Mouse (Mus musculus) thymus, adult 2 months (tissue): Measurements from ENCODE around the gene Zfyve27. TPM values are rescaled to one million over a fixed set of nuclear protein-coding genes. Genes with fewer than 3 reads are reported as not detected.

Experiments
- DNase-seq: peaks from one replicate; pipeline ENCODE4 v3.0.0; 2021
- H3K27ac ChIP-seq: fragments of 200-500 bp; 2 replicates; pipeline ENCODE4 v1.5.1; 2012; ENCODE audit warnings: low read length, control low read depth; ENCODE audit not compliant: control insufficient read depth, insufficient read depth
- H3K27me3 ChIP-seq: fragments of 200-500 bp; 2 replicates; pipeline ENCODE4 v1.6.1; 2012; ENCODE audit warnings: mild to moderate bottlenecking, low read length, moderate library complexity, mixed read lengths; ENCODE audit not compliant: control insufficient read depth, insufficient read depth
- H3K36me3 ChIP-seq: fragments of 200-500 bp; 2 replicates; pipeline ENCODE4 v1.6.1; 2012; ENCODE audit warnings: mild to moderate bottlenecking, low read length, moderate library complexity; ENCODE audit not compliant: control insufficient read depth, insufficient read depth
- H3K4me1 ChIP-seq: fragments of 200-500 bp; replicated peaks from 2 replicates; pipeline ENCODE4 v1.6.1; 2012; ENCODE audit warnings: low read length; ENCODE audit not compliant: control insufficient read depth, insufficient read depth
- H3K4me3 ChIP-seq: fragments of 200-500 bp; 2 replicates; pipeline ENCODE4 v1.5.1; 2012; ENCODE audit warnings: mild to moderate bottlenecking, low read length, control low read depth, moderate library complexity; ENCODE audit not compliant: control insufficient read depth, insufficient read depth
- CTCF ChIP-seq: fragments of 200-500 bp; IDR thresholded peaks from 2 replicates; pipeline ENCODE4 v1.5.1; 2012; ENCODE audit warnings: mild to moderate bottlenecking, control low read depth, low read length, moderate library complexity, borderline replicate concordance; ENCODE audit not compliant: control insufficient read depth, poor library complexity, insufficient read depth; ENCODE audit errors: extremely low read depth
- POLR2A ChIP-seq: fragments of 200-500 bp; IDR thresholded peaks from 2 replicates; pipeline ENCODE4 v1.6.1; 2012; ENCODE audit warnings: mild to moderate bottlenecking, low read length, control low read depth, moderate library complexity; ENCODE audit not compliant: control insufficient read depth, poor library complexity, insufficient read depth; ENCODE audit errors: extremely low read depth
- WGBS: fragments of 180-500 bp; shearing (Covaris S2); methylation state at CpG from one replicate; pipeline ENCODE4 v1.1.7; 2018; 5-methylcytosine and 5-hydroxymethylcytosine counted together
- polyA plus RNA-seq: library from polyadenylated mRNA; depleted of rRNA; stranded (reverse); fragments of >200 nt; gene quantifications from 2 replicates; pipeline ENCODE4 v1.2.3, GENCODE M21; 2012; rRNA removed

Zfyve27 gene
- polyA plus RNA-seq, 1 experiment, result 96.4 TPM

DNA sequence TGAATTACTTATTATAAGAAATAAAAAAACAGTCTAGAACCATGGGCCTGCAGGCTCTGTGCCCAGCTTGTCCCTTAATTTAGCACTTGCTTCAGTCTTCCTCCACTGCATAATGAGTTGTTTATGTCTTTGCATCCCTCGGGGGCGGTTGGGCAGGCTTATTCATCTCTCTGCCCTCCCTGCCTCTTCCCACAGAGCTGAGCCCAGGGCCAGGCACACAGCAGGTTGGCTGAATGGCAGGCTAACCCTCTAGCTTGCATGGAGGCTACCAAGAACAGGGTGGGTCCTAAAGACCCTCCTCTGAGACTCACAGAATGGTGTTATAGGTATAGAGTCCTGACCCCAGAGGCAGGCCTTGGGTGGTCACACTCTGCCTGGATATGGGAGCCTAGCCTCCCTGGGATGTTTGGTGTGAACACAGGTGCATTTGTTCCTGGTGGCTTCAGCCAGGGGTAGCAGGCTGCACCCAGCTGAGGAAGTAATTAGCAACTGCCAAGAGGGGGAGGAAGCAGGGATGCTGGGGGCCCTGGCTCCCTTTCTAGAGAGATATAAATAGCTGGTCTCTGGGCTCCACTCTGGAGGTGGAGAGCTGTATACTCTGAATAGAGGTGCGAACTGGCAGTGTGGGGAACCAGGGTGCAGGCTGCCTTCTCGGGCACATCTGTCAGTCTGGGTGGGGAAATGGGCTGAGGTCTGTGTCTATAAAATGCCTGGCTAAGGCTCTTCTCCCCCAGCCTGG is 74.0 kb downstream of the Zfyve27 start:
- Histone ChIP-seq H3K27ac (no peak overlapping the region), H3K4me3 (no peak overlapping the region), H3K36me3 (no peaks in the 10 kb centered on the region), H3K27me3 (no peaks in the 10 kb centered on the region), H3K4me1 (no peaks in the 10 kb centered on the region)
- DNase-seq, result no peak
- 26% methylated on average over 4 of the region's 4 CpGs for WGBS
- TF ChIP-seq POLR2A (no peak), CTCF (no peak)

DNA sequence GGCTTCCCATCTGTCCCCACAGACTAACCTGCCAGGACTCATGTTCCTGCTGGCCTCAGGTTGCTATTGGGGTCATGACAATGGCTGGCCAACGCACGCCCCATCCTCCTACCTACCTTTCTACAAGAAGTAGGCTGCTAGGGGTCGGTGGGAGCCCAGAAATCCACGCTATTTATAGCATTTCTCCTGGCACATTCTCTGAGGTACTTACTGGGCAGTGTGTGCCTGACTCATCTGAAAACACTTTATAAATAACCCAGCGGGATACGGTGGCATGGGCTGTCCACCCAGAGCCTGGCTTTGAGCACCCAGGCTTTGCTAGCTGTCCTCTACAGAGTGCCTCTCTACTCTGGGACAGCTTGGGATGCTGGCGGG is 74.6 kb downstream of the Zfyve27 start:
- no peak for DNase-seq
- H3K4me1 ChIP-seq, result no peaks in the 10 kb centered on the region
- H3K4me3 ChIP-seq, result no peak overlapping the region
- H3K27ac ChIP-seq, result no peak overlapping the region
- H3K36me3 ChIP-seq, result no peaks in the 10 kb centered on the region
- TF ChIP-seq POLR2A (no peak), CTCF (no peak)
- 66% methylated on average over 7 of the region's 7 CpGs for WGBS
- H3K27me3 ChIP-seq, result no peaks in the 10 kb centered on the region

DNA sequence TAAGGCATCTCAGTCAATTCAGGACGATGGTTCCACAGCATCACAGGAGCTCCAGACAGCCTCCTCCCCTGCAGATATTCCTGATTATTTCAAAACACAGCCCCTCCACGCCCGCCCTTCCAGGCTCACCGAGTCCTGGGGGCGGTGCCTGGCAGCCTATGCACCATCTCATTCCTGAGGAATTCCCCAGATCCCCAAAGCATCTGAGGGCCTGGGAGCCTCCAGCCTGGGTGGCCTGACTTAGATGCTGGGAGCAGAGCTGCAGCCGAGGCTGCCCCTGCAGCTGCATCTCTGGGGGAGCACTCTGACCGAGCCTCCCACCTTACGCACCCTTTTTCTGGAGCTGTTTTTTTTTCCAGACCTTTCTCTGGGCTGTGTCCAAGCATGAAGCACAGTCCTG is 77.1 kb downstream of the Zfyve27 start:
- Histone ChIP-seq H3K4me3 (no peak overlapping the region), H3K27me3 (no peaks in the 10 kb centered on the region), H3K27ac (no peak overlapping the region), H3K36me3 (no peaks in the 10 kb centered on the region), H3K4me1 (no peaks in the 10 kb centered on the region)
- no peak for DNase-seq
- 93% methylated on average over 8 of the region's 8 CpGs for WGBS
- TF ChIP-seq POLR2A, result no peak
- TF ChIP-seq CTCF, result no peak

GRCm38 (mm10) chr19:42243401-42243800 is 79.7 kb downstream of the Zfyve27 start:
- Histone ChIP-seq H3K4me3 (no peak overlapping the region), H3K27me3 (no peaks in the 10 kb centered on the region), H3K4me1 (no peaks in the 10 kb centered on the region), H3K27ac (no peak overlapping the region), H3K36me3 (no peaks in the 10 kb centered on the region)
- TF ChIP-seq CTCF (no peak), POLR2A (no peak)
- 42% methylated on average over 3 of the region's 3 CpGs for WGBS
- no peak for DNase-seq

Other genes with a start within 250 kb of the Zfyve27 start
- gene Exosc1, start 230.5 kb upstream of the Zfyve27 start, polyA plus RNA-seq, result 20.3 and 20.5 TPM in 2 replicates
- gene Zdhhc16, start 230.5 kb upstream of the Zfyve27 start, polyA plus RNA-seq, result 162 and 176 TPM in 2 replicates
- gene Mms19, start 182.8 kb upstream of the Zfyve27 start, polyA plus RNA-seq, result 142 TPM in 2 replicates
- gene Ubtd1, start 182.2 kb upstream of the Zfyve27 start, polyA plus RNA-seq, result 27.3 and 36.9 TPM in 2 replicates
- 0.20 TPM in 1 of 2 replicates, not detected in the other for gene Ankrd2, start 128.0 kb upstream of the Zfyve27 start, polyA plus RNA-seq
- 0.84 and 1.2 TPM in 2 replicates for gene Hoga1, start 118.3 kb upstream of the Zfyve27 start, polyA plus RNA-seq
- 0.27 TPM in 1 of 2 replicates, not detected in the other for gene 4933411K16Rik, start 111.7 kb upstream of the Zfyve27 start, polyA plus RNA-seq
- 0.98 and 1.1 TPM in 2 replicates for gene Morn4, start 77.6 kb upstream of the Zfyve27 start, polyA plus RNA-seq
- 36.8 and 42.2 TPM in 2 replicates for gene Pi4k2a, start 73.5 kb upstream of the Zfyve27 start, polyA plus RNA-seq
- gene Avpi1, start 34.9 kb upstream of the Zfyve27 start, polyA plus RNA-seq, result 13.0 and 15.9 TPM in 2 replicates
- 44.4 and 45.7 TPM in 2 replicates for gene Marveld1, start 16.6 kb upstream of the Zfyve27 start, polyA plus RNA-seq
- 2.0 and 2.4 TPM in 2 replicates for gene Sfrp5, start 38.3 kb downstream of the Zfyve27 start, polyA plus RNA-seq
- 0.84 and 1.2 TPM in 2 replicates for gene Golga7b, start 83.6 kb downstream of the Zfyve27 start, polyA plus RNA-seq